Mouse (Mus musculus) lung, postnatal 25 days (tissue): ENCODE measurements around the gene Sirt4.
"Not testable (repeated sequence)": the region's sequence is repeated elsewhere in the genome, so short reads cannot be mapped to it uniquely, and the experiment has no call there.

ENCODE experiments used
- DNase-seq: peaks from one replicate; pipeline ENCODE4 v3.0.0; 2022; ENCODE audit warnings: low spot score

The Sirt4 gene

GRCm38 (mm10) chr5:115470766-115471531 lies 13.6 kb downstream of the Sirt4 start:
- peak; percentile 40 for DNase-seq

DNA sequence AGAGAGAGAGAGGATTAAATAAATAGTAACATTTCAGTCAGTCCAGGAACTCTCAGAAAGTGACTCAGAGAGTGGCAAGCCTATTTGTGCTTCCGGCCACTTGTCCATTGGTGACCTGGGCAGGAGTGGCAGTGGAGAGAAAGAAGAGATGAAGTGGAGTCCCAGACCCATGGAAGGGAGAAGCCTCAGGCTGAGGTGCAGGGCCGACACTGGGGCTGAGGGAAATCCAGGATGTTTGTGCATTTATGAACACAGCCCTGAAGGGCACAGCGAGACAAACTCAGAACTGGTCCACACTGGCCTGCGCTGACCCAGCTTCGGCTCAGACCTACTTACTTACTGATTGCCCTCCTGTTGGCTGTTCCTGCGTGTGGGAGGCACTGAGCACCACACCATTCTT lies 14.7 kb downstream of the Sirt4 start:
- peak; percentile 79 for DNase-seq

- peak; percentile 29 for DNase-seq
These were observed 18.7 kb downstream of the Sirt4 start, which contains the start of gene Pla2g1b for GRCm38 (mm10) chr5:115465642-115466420. Gene Pla2g1b (plus strand): TSS chr5:115466262.

- DNase-seq = no peak
These were observed 20.0 kb downstream of the Sirt4 start for GRCm38 (mm10) chr5:115464408-115465115.

DNA sequence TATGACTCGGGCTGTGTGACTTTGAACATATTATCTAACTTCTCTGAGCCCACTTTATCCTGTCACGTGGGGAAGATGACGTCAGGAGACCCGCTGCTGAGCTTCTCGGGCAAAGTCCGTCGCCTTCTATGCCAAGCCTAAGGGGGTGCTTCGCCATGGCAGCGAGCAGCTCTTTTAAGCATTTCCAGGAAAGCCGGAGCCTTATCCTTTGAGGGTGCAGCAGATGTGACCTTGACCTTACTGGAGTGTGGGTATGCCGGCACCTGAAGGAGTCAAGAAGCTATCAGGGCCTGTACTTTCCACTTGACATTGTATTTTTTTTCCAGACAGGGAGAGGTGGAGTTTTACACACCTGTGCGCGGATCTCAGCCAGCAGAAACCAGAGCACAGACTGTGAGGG lies 25.6 kb downstream of the Sirt4 start:
- DNase-seq = no peak

DNA sequence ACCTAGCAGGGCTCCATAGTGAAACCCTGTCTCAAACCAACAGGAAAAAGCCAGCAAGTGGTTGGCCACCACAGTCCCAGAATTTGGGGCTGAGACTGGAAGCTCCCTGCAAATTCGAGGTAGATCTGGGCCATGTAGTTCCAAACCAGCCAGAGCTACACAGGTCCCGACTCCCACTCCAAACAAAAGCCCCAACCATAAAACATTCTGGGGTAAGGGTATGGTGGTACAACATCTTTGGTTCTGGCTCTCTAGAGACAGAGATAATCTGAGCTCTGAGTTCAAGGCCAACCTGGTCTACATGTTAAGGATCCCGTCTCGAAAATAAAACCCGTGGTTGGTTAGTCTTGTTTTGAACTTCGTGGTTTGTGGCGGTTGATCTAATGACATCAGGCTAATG lies 28.7 kb downstream of the Sirt4 start:
- DNase-seq = no peak

DNA sequence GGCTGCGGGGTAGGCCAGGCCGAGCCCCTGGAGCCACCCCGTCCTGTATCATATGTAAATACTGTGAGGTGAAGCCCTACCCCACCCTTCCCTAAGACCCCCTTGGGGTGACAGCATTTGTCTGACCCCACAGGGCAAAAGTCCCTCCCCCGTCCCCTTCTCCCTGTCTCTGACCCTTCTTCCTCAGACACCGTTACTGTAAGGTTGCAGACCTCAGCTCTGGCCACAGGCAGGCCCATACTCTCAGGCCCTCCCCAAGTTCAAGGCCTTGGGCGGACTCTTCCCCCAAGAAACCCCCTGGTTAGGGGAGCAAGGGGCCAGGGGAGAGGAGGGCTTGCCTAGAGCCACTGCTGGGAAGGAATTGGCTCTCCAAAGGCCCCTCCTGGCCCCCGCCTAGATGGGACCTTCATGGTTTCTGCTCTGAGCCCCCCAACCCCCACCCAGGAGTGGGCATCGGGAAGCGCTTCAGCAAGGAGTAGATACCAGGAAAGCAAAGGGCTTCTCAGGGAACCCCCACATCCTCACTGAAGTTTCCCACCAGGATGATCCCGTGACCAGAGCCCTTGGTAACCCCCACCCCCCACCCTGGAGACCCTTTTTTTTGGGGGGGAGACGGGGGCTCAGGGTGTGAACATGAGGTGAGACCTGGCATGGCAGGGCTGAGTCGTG lies 30.0 kb downstream of the Sirt4 start:
- DNase-seq = no peak

- no peak for DNase-seq
These were observed 33.9 kb downstream of the Sirt4 start for GRCm38 (mm10) chr5:115450410-115451317.

DNA sequence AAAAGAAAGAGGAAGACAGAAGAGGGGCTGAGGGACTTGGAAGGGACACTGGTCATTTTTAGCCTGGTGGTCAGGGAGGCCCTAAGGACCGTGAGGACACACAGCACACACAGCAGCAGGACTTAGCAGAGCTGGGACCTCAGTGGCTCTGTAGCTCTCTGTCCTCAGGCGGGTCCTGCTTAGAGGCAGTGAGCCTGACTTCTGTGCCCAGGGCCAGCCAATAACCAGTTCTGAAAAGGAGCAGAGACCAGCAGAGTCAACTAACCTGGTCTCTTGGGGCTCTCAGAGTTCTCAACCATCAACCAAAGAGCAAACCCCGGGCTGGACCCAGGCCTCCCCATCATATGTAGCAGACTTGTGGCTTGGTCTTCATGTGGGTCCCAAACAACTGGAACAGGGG lies 35.3 kb downstream of the Sirt4 start:
- no peak for DNase-seq

GRCm38 (mm10) chr5:115447108-115447507 lies 37.4 kb downstream of the Sirt4 start:
- DNase-seq = peak; percentile 51

GRCm38 (mm10) chr5:115444130-115444529 lies 40.4 kb downstream of the Sirt4 start:
- DNase-seq = no peak

DNA sequence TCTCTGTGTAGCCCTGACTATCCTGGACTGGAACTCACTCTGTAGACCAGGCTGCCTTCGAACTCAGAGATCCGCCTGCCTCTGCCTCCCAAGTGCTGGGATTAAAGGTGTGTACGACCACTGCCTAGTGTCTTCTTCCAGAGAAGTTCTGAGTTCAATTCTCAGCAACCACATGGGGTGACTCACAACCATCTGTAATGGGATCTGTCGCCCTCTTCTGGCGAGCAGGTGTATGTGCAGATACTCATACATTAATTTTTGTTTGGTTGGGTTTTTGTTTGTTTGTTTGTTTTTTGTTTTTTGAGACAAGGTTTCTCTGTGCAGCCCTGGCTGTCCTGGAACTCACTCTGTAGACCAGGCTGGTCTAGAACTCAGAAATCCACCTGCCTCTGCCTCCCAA lies 41.9 kb downstream of the Sirt4 start:
- not testable (repeated sequence) for DNase-seq

DNA sequence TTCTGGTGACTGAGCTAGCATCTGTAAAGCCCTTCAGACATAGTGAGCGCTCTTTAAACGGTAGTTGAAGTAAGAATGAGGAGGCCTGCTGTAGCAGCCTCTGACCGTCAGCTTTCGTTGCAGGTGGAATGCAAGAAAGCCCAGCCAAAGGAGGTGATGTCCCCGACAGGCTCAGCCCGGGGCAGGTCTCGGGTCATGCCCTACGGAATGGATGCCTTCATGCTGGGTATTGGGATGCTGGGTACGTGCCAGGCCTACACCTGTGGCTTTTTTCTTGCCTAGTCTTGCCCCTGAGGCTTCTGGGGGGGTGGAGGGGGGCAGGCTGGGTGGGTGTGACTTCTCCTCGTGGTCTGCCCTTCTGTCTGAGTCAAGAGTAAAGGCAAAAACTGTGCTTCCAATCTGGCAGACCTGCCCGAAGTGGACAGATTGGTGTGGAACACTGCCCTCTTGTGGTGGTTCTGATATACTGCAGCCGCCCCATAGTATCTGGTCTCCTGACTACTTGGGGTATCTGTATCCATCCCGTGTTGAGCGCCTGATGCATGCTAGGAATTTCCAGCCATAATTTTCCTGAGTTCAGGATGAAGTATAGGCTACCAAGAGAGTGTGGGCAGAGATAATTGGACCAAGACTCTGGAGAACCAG lies 43.2 kb downstream of the Sirt4 start:
- DNase-seq = peak; percentile 73

DNA sequence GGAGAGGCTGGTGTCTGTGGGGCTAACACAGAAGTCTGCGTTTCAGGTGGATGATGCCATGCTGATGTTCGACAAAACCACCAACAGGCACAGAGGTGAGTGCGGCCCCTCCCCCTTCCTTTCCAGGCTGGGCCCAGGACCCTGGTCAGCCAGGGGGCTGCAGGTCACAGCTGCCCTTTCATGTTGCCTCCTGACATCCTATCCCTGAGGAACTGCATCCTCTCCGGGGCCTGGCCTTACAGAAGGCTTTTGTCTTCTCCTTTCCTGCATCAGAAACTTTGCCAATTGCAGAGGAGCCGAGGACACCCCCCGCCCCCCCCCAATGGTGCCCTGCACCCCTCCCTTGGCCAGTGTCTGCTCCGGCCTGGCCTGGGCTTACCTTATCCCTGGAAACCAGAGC lies 45.9 kb downstream of the Sirt4 start:
- DNase-seq = no peak

- no peak for DNase-seq
These were observed 46.6 kb downstream of the Sirt4 start for GRCm38 (mm10) chr5:115437945-115438315.

DNA sequence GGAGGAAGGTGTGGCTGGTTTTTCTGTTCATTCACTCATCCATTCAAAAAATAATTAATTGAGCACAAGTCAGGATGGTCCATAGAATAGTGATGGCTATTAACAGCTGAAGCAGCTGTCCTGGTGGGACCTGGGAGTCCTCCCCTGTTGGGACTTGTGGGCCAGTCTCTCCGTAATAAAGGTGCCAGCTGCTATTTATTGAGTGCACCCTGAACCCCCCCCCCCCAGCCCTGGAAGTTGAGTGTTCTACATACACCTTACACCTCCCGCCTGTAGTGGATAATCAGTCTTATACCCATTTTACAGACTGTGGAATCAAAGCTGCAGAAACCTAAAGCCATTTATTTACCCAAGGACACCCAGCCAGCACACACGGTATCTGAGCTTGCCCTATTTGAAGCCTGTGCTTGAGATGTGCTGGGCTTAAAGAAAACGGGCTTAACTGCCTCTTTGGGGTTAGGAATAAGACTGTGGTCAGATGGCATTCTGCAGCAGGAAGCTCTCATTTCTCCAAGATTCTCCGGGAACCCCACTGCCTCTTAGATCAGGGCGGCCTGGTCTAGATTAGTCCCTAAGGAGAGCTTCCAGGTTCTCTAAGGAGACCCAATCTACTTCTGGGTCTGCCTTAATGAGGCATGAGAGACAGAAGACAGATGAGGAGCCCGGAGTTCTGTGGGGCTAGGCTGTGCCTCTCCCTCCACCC lies 47.1 kb downstream of the Sirt4 start:
- no peak for DNase-seq

DNA sequence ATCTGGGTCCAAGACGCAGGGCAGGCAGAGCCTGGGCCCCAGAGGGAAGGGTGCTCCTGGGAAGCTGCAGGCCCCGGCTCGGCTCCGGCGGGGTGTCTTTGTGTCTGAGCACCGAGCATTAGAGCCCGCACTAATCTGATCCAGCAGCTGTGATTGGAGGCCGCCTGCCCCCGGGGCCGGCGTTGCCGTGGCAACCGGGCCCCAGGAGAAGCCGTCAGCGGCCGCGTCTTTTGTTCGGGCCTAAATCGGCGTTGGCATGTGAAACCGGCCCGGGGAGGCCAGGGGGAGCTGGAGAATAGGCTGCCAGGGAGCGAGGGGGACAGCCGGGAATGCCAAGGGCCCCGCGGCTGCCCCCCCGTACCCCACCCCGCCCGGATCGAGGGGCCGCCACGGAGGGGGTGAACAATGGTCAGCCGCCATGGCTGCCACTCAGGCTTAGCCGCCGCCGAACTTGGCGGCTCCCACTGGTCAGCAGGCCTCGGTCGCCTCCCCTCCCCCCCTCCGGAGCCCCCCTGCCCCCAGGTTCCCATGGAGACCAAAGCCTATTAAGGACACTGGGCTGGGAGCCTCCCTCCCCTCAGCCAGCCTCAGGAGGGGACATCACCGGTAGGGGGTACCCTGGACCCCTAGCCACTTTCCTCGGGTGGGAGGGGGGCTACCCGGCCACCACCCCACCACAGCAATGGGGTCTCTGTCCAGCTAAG lies 48.0 kb downstream of the Sirt4 start:
- peak; percentile 32 for DNase-seq

DNA sequence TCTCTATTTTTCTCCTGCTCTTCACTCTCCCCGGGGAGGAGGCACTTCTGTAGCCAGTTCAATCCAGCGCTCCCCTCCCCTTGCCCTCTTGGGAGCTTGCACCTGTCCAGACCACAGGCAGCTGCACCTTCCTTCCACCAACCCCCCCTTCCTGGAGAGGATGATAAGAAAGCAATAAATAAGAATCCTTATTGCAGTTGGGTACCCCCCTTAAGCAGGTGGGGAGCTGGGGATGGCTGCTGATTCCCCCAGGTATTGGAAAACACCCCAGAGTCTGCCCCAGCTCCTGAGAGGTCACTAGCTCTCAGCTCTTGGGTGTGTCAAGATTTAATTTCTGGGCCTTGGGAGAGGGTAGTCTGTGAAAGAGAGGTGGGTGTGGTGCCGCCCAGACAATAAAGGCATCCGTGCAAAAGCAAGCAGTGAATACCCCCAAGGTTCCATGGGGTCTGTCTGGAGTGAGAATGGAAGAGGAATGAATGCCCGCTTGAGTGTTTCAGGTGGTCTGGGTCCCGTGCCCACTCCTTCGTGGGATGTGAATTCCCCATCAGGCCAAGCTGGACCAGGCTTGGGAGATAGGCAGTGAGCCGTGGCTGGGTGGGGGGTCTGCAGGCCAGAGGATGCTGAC lies 48.7 kb downstream of the Sirt4 start:
- DNase-seq = no peak
